Mouse (Mus musculus): ENCODE results near the gene Slc30a2.

Slc30a2 gene

DNA sequence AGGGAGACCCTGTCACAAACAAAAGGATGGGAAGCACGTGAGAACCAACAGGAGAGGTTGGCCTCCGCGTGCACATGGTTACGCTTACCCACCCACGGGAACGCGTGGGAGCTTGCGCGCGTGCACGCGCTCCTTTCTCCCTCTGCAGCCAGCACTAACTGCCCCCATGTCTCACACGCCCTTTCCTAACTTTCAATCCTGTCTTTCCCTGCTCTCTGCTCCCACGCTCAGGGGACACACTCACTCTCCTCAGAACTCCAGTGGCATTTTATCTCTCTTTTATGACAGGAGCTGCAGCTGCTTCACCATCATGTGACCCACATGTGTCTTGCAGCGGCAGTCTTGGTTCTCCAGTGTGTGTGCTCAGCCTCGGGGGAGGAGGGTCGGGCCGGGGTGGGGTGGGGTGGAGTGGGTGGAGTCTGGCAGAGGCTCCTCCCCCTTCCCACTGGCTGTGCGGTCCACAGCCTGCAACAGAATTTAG is 58.2 kb downstream of the Slc30a2 start:
- peak; percentile 73 for DNase-seq (ENCODE audit: low spot score)

DNA sequence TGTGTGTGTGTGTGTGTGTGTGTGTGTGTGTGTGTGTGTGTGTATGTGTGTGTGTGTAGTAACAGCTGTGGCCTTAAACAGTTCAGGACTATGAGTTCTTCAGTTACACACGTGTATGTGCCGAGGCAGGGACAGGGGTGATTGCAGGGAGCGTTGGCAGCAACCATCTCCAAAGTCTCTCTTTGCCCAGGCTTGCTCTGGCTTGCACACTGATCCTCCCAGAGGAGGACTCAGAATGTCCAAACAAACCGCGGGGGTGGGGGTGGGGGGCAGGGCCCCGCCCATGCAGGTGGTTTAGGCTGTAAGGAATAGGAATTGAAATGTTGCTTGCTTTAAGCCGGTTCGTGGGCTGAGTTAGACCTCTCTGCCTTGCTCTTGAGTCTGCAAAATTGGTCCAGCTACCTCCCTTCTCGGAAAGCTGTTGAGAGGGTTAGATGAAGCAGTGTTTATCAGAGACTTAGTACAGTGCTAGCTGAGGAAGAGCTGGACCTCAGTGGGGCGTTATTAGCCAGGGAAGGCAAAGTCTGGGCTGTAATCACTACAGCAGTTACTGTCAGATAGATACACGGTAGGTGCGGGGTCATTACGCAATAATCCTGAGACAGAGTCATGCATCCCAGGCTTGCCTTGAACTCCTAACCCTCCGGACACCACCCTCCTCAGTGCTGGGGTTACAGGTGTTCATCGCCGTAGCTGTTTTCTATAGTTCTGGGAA is 59.0 kb downstream of the Slc30a2 start:
- DNase-seq (ENCODE audit: low spot score), result no peak

DNA sequence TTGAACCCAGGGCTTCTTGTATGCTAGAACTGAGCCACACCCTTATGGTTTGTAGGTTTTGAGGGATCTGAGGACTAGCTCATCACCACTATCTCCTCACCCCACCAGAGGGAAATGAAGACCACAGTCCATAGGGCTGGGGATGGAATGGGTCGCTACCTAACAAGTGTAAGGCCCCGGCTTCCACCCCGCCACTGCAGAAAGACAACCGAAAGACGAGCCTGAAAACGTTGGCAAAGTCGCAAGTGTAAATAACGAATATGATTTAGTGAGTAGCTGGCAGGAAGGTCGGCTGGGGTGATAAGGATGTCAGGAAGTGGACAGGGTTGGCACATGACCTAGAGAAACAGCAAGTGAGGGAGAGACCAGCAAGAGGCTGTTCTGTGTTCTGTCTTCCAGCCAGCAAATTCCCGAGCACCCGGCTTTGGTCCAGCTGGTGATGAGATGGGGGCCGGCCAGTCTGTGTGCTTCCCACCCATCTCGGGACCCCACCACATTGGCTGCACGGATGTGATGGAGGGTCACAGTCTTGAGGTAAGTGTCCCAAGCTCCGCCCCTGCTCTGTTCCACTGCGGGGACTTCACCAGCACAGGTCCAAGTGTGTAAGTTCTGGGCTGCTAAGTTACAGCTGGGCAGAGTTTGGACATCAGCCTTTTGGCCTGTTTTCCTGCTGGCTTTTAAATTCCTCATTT is 59.7 kb downstream of the Slc30a2 start:
- no peak for DNase-seq (ENCODE audit: low spot score)

DNA sequence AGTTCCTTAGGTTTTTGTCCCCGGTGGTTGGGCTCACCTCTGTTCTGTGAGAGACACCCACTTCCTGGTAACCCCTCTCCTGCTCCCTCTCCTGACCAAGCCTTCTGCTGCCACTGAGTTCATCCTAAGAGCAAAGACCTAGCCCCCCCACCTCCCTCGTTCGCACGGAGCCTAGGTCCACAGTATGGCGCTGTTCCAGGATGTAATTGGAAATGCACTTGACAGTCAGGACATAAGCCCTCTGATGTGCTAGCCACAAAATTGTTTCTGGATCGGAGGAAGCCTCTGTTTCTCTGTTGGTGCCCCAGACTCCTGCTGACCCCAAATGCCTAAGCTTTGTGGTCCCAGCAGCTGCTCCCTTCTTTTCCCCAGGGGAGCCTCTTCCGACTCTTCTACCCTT is 60.7 kb downstream of the Slc30a2 start:
- no peak for DNase-seq (ENCODE audit: low spot score)
